ENCODE assay signal across 8 mouse cellular contexts in the genomic region with DNA sequence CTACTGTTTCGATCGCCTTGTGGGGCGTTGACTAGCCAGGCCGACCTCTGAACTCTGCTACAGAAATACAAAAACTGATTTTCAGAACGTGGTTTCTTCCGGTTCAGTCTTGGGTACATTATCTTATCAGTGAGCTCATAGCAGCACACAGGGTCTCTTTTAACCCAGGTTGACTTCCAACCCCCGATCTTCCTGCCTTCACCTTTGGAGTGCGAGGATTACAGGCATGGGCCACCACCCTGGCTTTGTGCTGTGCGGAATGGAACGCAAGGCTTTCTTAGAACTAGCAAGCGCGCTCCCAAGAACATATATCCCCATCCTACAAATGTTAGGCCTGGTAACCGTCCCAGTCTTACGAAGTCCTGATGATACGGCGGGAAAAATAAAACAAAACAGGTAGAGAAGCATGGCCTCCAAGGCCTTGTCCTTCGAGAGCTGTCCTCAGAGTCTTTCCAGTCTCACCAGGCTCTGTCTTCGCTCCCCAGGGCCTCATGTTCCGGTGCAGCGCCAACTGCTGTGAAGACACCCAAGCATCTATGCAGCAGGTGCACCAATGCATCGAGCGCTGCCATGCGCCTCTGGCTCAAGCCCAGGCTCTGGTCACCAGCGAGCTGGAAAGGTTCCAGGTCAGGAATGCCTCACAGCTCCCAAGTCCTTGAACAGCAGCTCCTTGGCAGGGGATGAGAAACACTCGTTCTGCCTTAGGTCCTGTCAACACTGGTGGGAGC. TPM values are rescaled to one million over a fixed set of nuclear protein-coding genes. Genes with fewer than 3 reads are reported as not detected.
DNase-seq lines count a peak whose midpoint lies in the region; ATAC-seq and TF ChIP-seq lines count a peak whose summit lies in the region.

No protein-coding gene starts in this region.

- WGBS in heart, embryonic 13.5 days, result 37% methylated on average over 25 of the region's 25 CpGs
- 36% methylated on average over 25 of the region's 25 CpGs for WGBS in kidney, postnatal 0 days
- 34% methylated on average over 25 of the region's 25 CpGs for WGBS in liver, embryonic 14.5 days (ENCODE audit: insufficient replicate concordance)
- 34% methylated on average over 25 of the region's 25 CpGs for WGBS in neural tube, embryonic 15.5 days

- ATAC-seq in heart, embryonic 13.5 days (ENCODE audit: extremely low read depth, insufficient number of reproducible peaks, low FRiP score, low TSS enrichment), result no peak
- peak; percentile 3; the same call in 1 of the 2 replicates for ATAC-seq in kidney, postnatal 0 days (replicated peaks; ENCODE audit: low FRiP score, low read depth)
- ATAC-seq in liver, embryonic 14.5 days (ENCODE audit: insufficient read depth), result no peak
- 0 out of 2 replicates have a peak, but pooled peaks have one; percentile 16 for ATAC-seq in neural tube, embryonic 15.5 days (ENCODE audit: low FRiP score)

- H3K4me3 ChIP-seq in heart, embryonic 13.5 days, result peak overlapping the region; percentile 71
- peak overlapping the region; percentile 53 for H3K4me3 ChIP-seq in kidney, postnatal 0 days (replicated peaks; ENCODE audit: low read depth, low read length)
- peak overlapping the region; percentile 62 to 77 for H3K4me3 ChIP-seq in liver, embryonic 14.5 days (ENCODE audit: insufficient read depth in 1 of 2, low read depth in 2 of 2, low read length in 2 of 2)
- peak overlapping the region; percentile 76 for H3K4me3 ChIP-seq in neural tube, embryonic 15.5 days (replicated peaks)

- peak overlapping the region; percentile 67 for H3K27ac ChIP-seq in heart, embryonic 13.5 days (replicated peaks)
- peak overlapping the region; percentile 79 for H3K27ac ChIP-seq in kidney, postnatal 0 days
- peak overlapping the region; percentile 0 for H3K27ac ChIP-seq in liver, embryonic 14.5 days
- peak overlapping the region; percentile 86 for H3K27ac ChIP-seq in neural tube, embryonic 15.5 days (replicated peaks)

- peaks cover 21% of the 10 kb centered on the region for H3K4me1 ChIP-seq in heart, embryonic 13.5 days
- peaks cover 8% of the 10 kb centered on the region; the same call in 1 of the 2 replicates for H3K4me1 ChIP-seq in kidney, postnatal 0 days (replicated peaks; ENCODE audit: insufficient read depth, low read length)
- H3K4me1 ChIP-seq in liver, embryonic 14.5 days (replicated peaks; ENCODE audit: control insufficient read depth in 2 of 2, insufficient read depth in 2 of 2, low read length in 1 of 2), result peaks cover 11 to 18% of the 10 kb centered on the region in 2 experiments
- peaks cover 30% of the 10 kb centered on the region for H3K4me1 ChIP-seq in neural tube, embryonic 15.5 days

- H3K36me3 ChIP-seq in heart, embryonic 13.5 days, result peaks cover 23% of the 10 kb centered on the region
- 0 out of 2 replicates have a peak, but pooled peaks cover 3% of the 10 kb centered on the region for H3K36me3 ChIP-seq in kidney, postnatal 0 days (ENCODE audit: insufficient read depth, low read length)
- 0 out of 2 replicates have a peak, but pooled peaks cover 2% of the 10 kb centered on the region for H3K36me3 ChIP-seq in liver, embryonic 14.5 days (replicated peaks; ENCODE audit: control insufficient read depth, insufficient read depth, low read depth)
- H3K36me3 ChIP-seq in neural tube, embryonic 15.5 days, result peaks cover 16% of the 10 kb centered on the region

- peak overlapping the region; percentile 89 for H3K9ac ChIP-seq in heart, embryonic 13.5 days
- peak overlapping the region; percentile 62 for H3K9ac ChIP-seq in kidney, postnatal 0 days (ENCODE audit: low read depth, low read length)
- H3K9ac ChIP-seq in liver, embryonic 14.5 days (replicated peaks), result peak overlapping the region; percentile 61
- H3K9ac ChIP-seq in neural tube, embryonic 15.5 days (replicated peaks), result peak overlapping the region; percentile 74

- no peaks in the 10 kb centered on the region for H3K9me3 ChIP-seq in heart, embryonic 13.5 days
- no peaks in the 10 kb centered on the region for H3K9me3 ChIP-seq in kidney, postnatal 0 days (replicated peaks; ENCODE audit: low read length)
- H3K9me3 ChIP-seq in liver, embryonic 14.5 days (ENCODE audit: control insufficient read depth, low read length), result no peaks in the 10 kb centered on the region
- no peaks in the 10 kb centered on the region for H3K9me3 ChIP-seq in neural tube, embryonic 15.5 days (replicated peaks)

- 0 out of 2 replicates have a peak, but pooled peaks cover 2% of the 10 kb centered on the region for H3K27me3 ChIP-seq in heart, embryonic 13.5 days (replicated peaks)
- H3K27me3 ChIP-seq in kidney, postnatal 0 days (ENCODE audit: insufficient read depth, low read length), result no peaks in the 10 kb centered on the region
- H3K27me3 ChIP-seq in liver, embryonic 14.5 days (ENCODE audit: control insufficient read depth, insufficient read depth, low read length), result no peaks in the 10 kb centered on the region
- no peaks in the 10 kb centered on the region for H3K27me3 ChIP-seq in neural tube, embryonic 15.5 days (replicated peaks)

- TF ChIP-seq EP300 in liver, embryonic 14.5 days (IDR thresholded peaks at IDR 0.05; ENCODE audit: low read depth), result no peak

- TF ChIP-seq CTCF in kidney, postnatal 0 days (IDR thresholded peaks at IDR 0.05; ENCODE audit: low read depth), result no peak
- no peak for TF ChIP-seq CTCF in liver, embryonic 14.5 days (IDR thresholded peaks at IDR 0.05; ENCODE audit: low read depth)

- peak; percentile 69 for DNase-seq in 3134 (ENCODE audit: extremely low read depth, insufficient read length, low spot score)
- DNase-seq in NIH3T3 (ENCODE audit: low read depth), result peak; percentile 36
- peak; percentile 66 to 77 for DNase-seq in cerebellum, postnatal 25 days
- DNase-seq in kidney, postnatal 0 days (ENCODE audit: low spot score), result peak; percentile 27
- no peak for DNase-seq in liver, embryonic 14.5 days (ENCODE audit: low read depth in 3 of 3, low spot score in 3 of 3)
- no peak for DNase-seq in T-cell, adult 2 months (ENCODE audit: low spot score)

- peak overlapping the region; percentile 87 for H3K4me2 ChIP-seq in heart, embryonic 13.5 days
- H3K4me2 ChIP-seq in kidney, postnatal 0 days (ENCODE audit: low read length), result peak overlapping the region; percentile 99
- H3K4me2 ChIP-seq in liver, embryonic 14.5 days (ENCODE audit: low read depth), result peak overlapping the region; percentile 97
- peak overlapping the region; percentile 88 for H3K4me2 ChIP-seq in neural tube, embryonic 15.5 days

RNA-seq across cellular contexts. Expression of a gene that starts 0.8 kb away (rescaled TPM):
- polyA plus RNA-seq in heart, embryonic 13.5 days (2015; fragmentation: Nextera tagmentation; extraction: Ambion mirVana), result 93.8 and 107 TPM in 2 replicates
- 100 and 110 TPM in 2 replicates for polyA plus RNA-seq in kidney, postnatal 0 days (2015; fragmentation: Nextera tagmentation; extraction: Ambion mirVana)
- polyA plus RNA-seq in liver, embryonic 14.5 days (2012; rRNA removed), result 15.5 and 27.6 TPM in 2 replicates
- polyA plus RNA-seq in liver, embryonic 14.5 days (2014; fragmentation: Nextera tagmentation; extraction: Ambion mirVana), result 62.8 and 64.8 TPM in 2 replicates
- 112 and 116 TPM in 2 replicates for polyA plus RNA-seq in neural tube, embryonic 15.5 days (2015; fragmentation: Nextera tagmentation; extraction: Ambion mirVana)

RNA-seq across cellular contexts. Expression of a gene that starts 4.8 kb away (rescaled TPM):
- 315 and 377 TPM in 2 replicates for polyA plus RNA-seq in heart, embryonic 13.5 days (2015; fragmentation: Nextera tagmentation; extraction: Ambion mirVana)
- polyA plus RNA-seq in kidney, postnatal 0 days (2015; fragmentation: Nextera tagmentation; extraction: Ambion mirVana), result 490 and 543 TPM in 2 replicates
- 91.4 and 135 TPM in 2 replicates for polyA plus RNA-seq in liver, embryonic 14.5 days (2012; rRNA removed)
- 440 and 462 TPM in 2 replicates for polyA plus RNA-seq in liver, embryonic 14.5 days (2014; fragmentation: Nextera tagmentation; extraction: Ambion mirVana)
- polyA plus RNA-seq in neural tube, embryonic 15.5 days (2015; fragmentation: Nextera tagmentation; extraction: Ambion mirVana), result 344 and 348 TPM in 2 replicates

RNA-seq across cellular contexts. Expression of a gene that starts 30.7 kb away (rescaled TPM):
- polyA plus RNA-seq in heart, embryonic 13.5 days (2015; fragmentation: Nextera tagmentation; extraction: Ambion mirVana), result 51.2 and 52.0 TPM in 2 replicates
- polyA plus RNA-seq in kidney, postnatal 0 days (2015; fragmentation: Nextera tagmentation; extraction: Ambion mirVana), result 110 and 111 TPM in 2 replicates
- 17.7 and 22.0 TPM in 2 replicates for polyA plus RNA-seq in liver, embryonic 14.5 days (2012; rRNA removed)
- 37.7 and 39.4 TPM in 2 replicates for polyA plus RNA-seq in liver, embryonic 14.5 days (2014; fragmentation: Nextera tagmentation; extraction: Ambion mirVana)
- polyA plus RNA-seq in neural tube, embryonic 15.5 days (2015; fragmentation: Nextera tagmentation; extraction: Ambion mirVana), result 79.8 and 89.6 TPM in 2 replicates

RNA-seq across cellular contexts. Expression of a gene that starts 37.7 kb away (rescaled TPM):
- polyA plus RNA-seq in heart, embryonic 13.5 days (2015; fragmentation: Nextera tagmentation; extraction: Ambion mirVana), result 120 and 125 TPM in 2 replicates
- 119 and 122 TPM in 2 replicates for polyA plus RNA-seq in kidney, postnatal 0 days (2015; fragmentation: Nextera tagmentation; extraction: Ambion mirVana)
- 13.5 and 14.7 TPM in 2 replicates for polyA plus RNA-seq in liver, embryonic 14.5 days (2012; rRNA removed)
- 16.0 and 16.9 TPM in 2 replicates for polyA plus RNA-seq in liver, embryonic 14.5 days (2014; fragmentation: Nextera tagmentation; extraction: Ambion mirVana)
- 275 and 303 TPM in 2 replicates for polyA plus RNA-seq in neural tube, embryonic 15.5 days (2015; fragmentation: Nextera tagmentation; extraction: Ambion mirVana)

Comparison
In these comparisons a context has a peak if more than half of its experiments do, and no peak if none do; other contexts are left out.
1. DNase-seq: peak in 3134 (single experiment), NIH3T3 (single experiment), cerebellum, postnatal 25 days (2 of 2) and kidney, postnatal 0 days (single experiment); none in liver, embryonic 14.5 days (0 of 3) and T-cell, adult 2 months (single experiment).
2. ATAC-seq: peak in kidney, postnatal 0 days (single experiment) and neural tube, embryonic 15.5 days (single experiment); none in heart, embryonic 13.5 days (single experiment) and liver, embryonic 14.5 days (single experiment).
3. H3K27ac ChIP-seq: peak in every context shown above with its lines; median percentile 86 in neural tube, embryonic 15.5 days; 79 in kidney, postnatal 0 days; 67 in heart, embryonic 13.5 days; 0 in liver, embryonic 14.5 days.
4. Peak in every context shown above with its lines, with median percentiles within 50 percentile points of each other: H3K4me2 ChIP-seq, H3K4me3 ChIP-seq and H3K9ac ChIP-seq.